Mouse (Mus musculus) liver, embryonic 13.5 days (tissue): ENCODE measurements around the gene Mapk8. TPM values are rescaled to one million over a fixed set of nuclear protein-coding genes. Genes with fewer than 3 reads are reported as not detected.

Experiments
- ATAC-seq: fragments of 200-750 bp; cut with Nextera tagmentation; 2 replicates; pipeline ENCODE4 v1.8.0; 2017; ENCODE audit warnings: low read depth, mild to moderate bottlenecking, moderate number of reproducible peaks, moderate library complexity
- DNase-seq: peaks from one replicate; pipeline ENCODE4 v3.0.0; 2022
- H3K27ac ChIP-seq: fragments of 300-500 bp; sonication (generic); 2 replicates; pipeline ENCODE4 v1.5.1; 2015; ENCODE audit warnings: moderate library complexity, mild to moderate bottlenecking, inconsistent platforms
- H3K27me3 ChIP-seq: fragments of 300-500 bp; sonication (generic); 2 replicates; pipeline ENCODE4 v1.6.1; 2015; ENCODE audit warnings: mild to moderate bottlenecking, inconsistent platforms
- H3K36me3 ChIP-seq: fragments of 300-500 bp; sonication (generic); 2 replicates; pipeline ENCODE4 v1.6.1; 2015; ENCODE audit warnings: mild to moderate bottlenecking, inconsistent platforms
- H3K4me1 ChIP-seq: fragments of 300-500 bp; sonication (generic); replicated peaks from 2 replicates; pipeline ENCODE4 v1.6.1; 2015; ENCODE audit warnings: inconsistent platforms
- H3K4me2 ChIP-seq: fragments of 300-500 bp; sonication (generic); 2 replicates; pipeline ENCODE4 v1.6.1; 2015; ENCODE audit warnings: inconsistent platforms, mild to moderate bottlenecking, moderate library complexity
- H3K4me3 ChIP-seq: fragments of 300-500 bp; sonication (generic); replicated peaks from 2 replicates; pipeline ENCODE4 v1.5.1; 2015; ENCODE audit warnings: mild to moderate bottlenecking, inconsistent platforms
- H3K9ac ChIP-seq: fragments of 300-500 bp; sonication (generic); 2 replicates; pipeline ENCODE4 v1.6.1; 2015; ENCODE audit warnings: mild to moderate bottlenecking, inconsistent platforms
- H3K9me3 ChIP-seq: fragments of 300-500 bp; sonication (generic); replicated peaks from 2 replicates; pipeline ENCODE4 v1.6.1; 2016; ENCODE audit warnings: inconsistent platforms
- whole genome bisulfite sequencing: fragments of 180-500 bp; shearing (Covaris S2); methylation state at CpG from one replicate; pipeline ENCODE4 v1.1.7; 2015; ENCODE audit not compliant: insufficient replicate concordance; 5-methylcytosine and 5-hydroxymethylcytosine counted together
- polyA plus RNA-seq: library from polyadenylated mRNA; unstranded; fragments of >200 nt; fragmentation: Nextera tagmentation; extraction: Ambion mirVana; gene quantifications from 2 replicates; pipeline ENCODE4 v1.2.1, GENCODE M21; 2015

Mapk8 gene
- polyA plus RNA-seq, 1 experiment from 2014 or later, result 4.4 TPM

- Histone ChIP-seq H3K9ac (no peak overlapping the region), H3K36me3 (no peaks in the 10 kb centered on the region; the same call in 1 of the 2 replicates), H3K9me3 (no peaks in the 10 kb centered on the region), H3K4me3 (peak overlapping the region; percentile 25; the same call in 1 of the 2 replicates), H3K27me3 (no peaks in the 10 kb centered on the region; the same call in 1 of the 2 replicates), H3K4me2 (peak overlapping the region; percentile 45), H3K27ac (no peak overlapping the region), H3K4me1 (peaks cover 16% of the 10 kb centered on the region)
- ATAC-seq (no peak), DNase-seq (no peak)
- WGBS, result 64% methylated on average over 5 of the region's 5 CpGs
Observed at GRCm38 (mm10) chr14:33363611-33364010, 83.3 kb downstream of the Mapk8 start.

GRCm38 (mm10) chr14:33362807-33363206 is 84.2 kb downstream of the Mapk8 start:
- DNase-seq (no peak), ATAC-seq (peak; percentile 21)
- H3K9ac ChIP-seq, result no peak overlapping the region
- H3K36me3 ChIP-seq, result no peaks in the 10 kb centered on the region; the same call in 1 of the 2 replicates
- peak overlapping the region; percentile 25 for H3K4me3 ChIP-seq
- peak overlapping the region; percentile 45 for H3K4me2 ChIP-seq
- peaks cover 16% of the 10 kb centered on the region for H3K4me1 ChIP-seq
- H3K27me3 ChIP-seq, result no peaks in the 10 kb centered on the region; the same call in 1 of the 2 replicates
- 17% methylated on average over 10 of the region's 10 CpGs for whole genome bisulfite sequencing
- H3K27ac ChIP-seq, result no peak overlapping the region
- H3K9me3 ChIP-seq, result no peaks in the 10 kb centered on the region

- Histone ChIP-seq H3K36me3 (no peaks in the 10 kb centered on the region; the same call in 1 of the 2 replicates), H3K27me3 (no peaks in the 10 kb centered on the region; the same call in 1 of the 2 replicates), H3K4me1 (peaks cover 16% of the 10 kb centered on the region), H3K9ac (no peak overlapping the region), H3K27ac (peak overlapping the region; percentile 15; the same call in 1 of the 2 replicates), H3K4me2 (peak overlapping the region; percentile 45), H3K9me3 (no peaks in the 10 kb centered on the region), H3K4me3 (peak overlapping the region; percentile 25)
- no peak for DNase-seq
- peak; percentile 43; the same call in 1 of the 2 replicates for ATAC-seq
- 51% methylated on average over 14 of the region's 14 CpGs for WGBS
Observed at GRCm38 (mm10) chr14:33362122-33362521, 84.8 kb downstream of the Mapk8 start.

- ATAC-seq (peak; percentile 29; the same call in 1 of the 2 replicates), DNase-seq (no peak)
- Histone ChIP-seq H3K9me3 (no peaks in the 10 kb centered on the region), H3K4me1 (peaks cover 16% of the 10 kb centered on the region), H3K4me3 (no peak overlapping the region), H3K27me3 (no peaks in the 10 kb centered on the region; the same call in 1 of the 2 replicates), H3K27ac (no peak overlapping the region), H3K36me3 (no peaks in the 10 kb centered on the region; the same call in 1 of the 2 replicates), H3K4me2 (no peak overlapping the region; the same call in 1 of the 2 replicates), H3K9ac (no peak overlapping the region)
- WGBS, result 36% methylated on average over 4 of the region's 4 CpGs
Observed at GRCm38 (mm10) chr14:33361546-33361945, 85.4 kb downstream of the Mapk8 start.

- no peak overlapping the region for H3K27ac ChIP-seq
- no peaks in the 10 kb centered on the region for H3K36me3 ChIP-seq
- no peak overlapping the region for H3K4me3 ChIP-seq
- H3K9ac ChIP-seq, result no peak overlapping the region
- DNase-seq (no peak), ATAC-seq (no peak)
- peaks cover 20% of the 10 kb centered on the region for H3K4me1 ChIP-seq
- H3K4me2 ChIP-seq, result no peak overlapping the region
- 71% methylated on average over 8 of the region's 8 CpGs for WGBS
- H3K9me3 ChIP-seq, result no peaks in the 10 kb centered on the region
- no peaks in the 10 kb centered on the region; the same call in 1 of the 2 replicates for H3K27me3 ChIP-seq
Observed at GRCm38 (mm10) chr14:33358891-33359290, 88.1 kb downstream of the Mapk8 start.

- Histone ChIP-seq H3K4me2 (no peak overlapping the region), H3K9ac (no peak overlapping the region), H3K4me1 (peaks cover 12% of the 10 kb centered on the region), H3K9me3 (no peaks in the 10 kb centered on the region), H3K27ac (no peak overlapping the region), H3K27me3 (peaks cover 4% of the 10 kb centered on the region; the same call in 1 of the 2 replicates), H3K36me3 (no peaks in the 10 kb centered on the region), H3K4me3 (no peak overlapping the region)
- ATAC-seq (no peak), DNase-seq (no peak)
- WGBS, result 53% methylated on average over 12 of the region's 12 CpGs
Observed at GRCm38 (mm10) chr14:33357600-33358368, 89.2 kb downstream of the Mapk8 start.

- Histone ChIP-seq H3K27me3 (peaks cover 29% of the 10 kb centered on the region), H3K9me3 (no peaks in the 10 kb centered on the region), H3K9ac (no peak overlapping the region), H3K36me3 (no peaks in the 10 kb centered on the region), H3K4me1 (peaks cover 5% of the 10 kb centered on the region; the same call in 1 of the 2 replicates), H3K4me3 (no peak overlapping the region), H3K27ac (no peak overlapping the region), H3K4me2 (no peak overlapping the region)
- 67% methylated on average over 5 of the region's 5 CpGs for WGBS
- ATAC-seq, result no peak
- DNase-seq, result no peak
Observed at GRCm38 (mm10) chr14:33355276-33355675, 91.7 kb downstream of the Mapk8 start.

- Histone ChIP-seq H3K27me3 (peaks cover 47% of the 10 kb centered on the region), H3K4me2 (no peak overlapping the region), H3K9me3 (no peaks in the 10 kb centered on the region), H3K4me1 (peaks cover 5% of the 10 kb centered on the region; the same call in 1 of the 2 replicates), H3K27ac (no peak overlapping the region), H3K36me3 (no peaks in the 10 kb centered on the region), H3K9ac (no peak overlapping the region), H3K4me3 (no peak overlapping the region)
- ATAC-seq (no peak), DNase-seq (no peak)
- 50% methylated on average over 6 of the region's 6 CpGs for WGBS
Observed at GRCm38 (mm10) chr14:33352890-33353289, 94.1 kb downstream of the Mapk8 start.

GRCm38 (mm10) chr14:33351984-33352722 is 94.8 kb downstream of the Mapk8 start:
- Histone ChIP-seq H3K9ac (no peak overlapping the region), H3K27me3 (peaks cover 47% of the 10 kb centered on the region), H3K4me3 (no peak overlapping the region), H3K36me3 (no peaks in the 10 kb centered on the region), H3K9me3 (no peaks in the 10 kb centered on the region), H3K27ac (no peak overlapping the region), H3K4me2 (no peak overlapping the region), H3K4me1 (peaks cover 5% of the 10 kb centered on the region; the same call in 1 of the 2 replicates)
- ATAC-seq, result no peak
- no peak for DNase-seq
- WGBS, result 51% methylated on average over 6 of the region's 6 CpGs

- WGBS, result under 1% methylated on average over 42 of the region's 42 CpGs
- ATAC-seq (no peak), DNase-seq (no peak)
- Histone ChIP-seq H3K27ac (no peak overlapping the region), H3K27me3 (peaks cover 47% of the 10 kb centered on the region), H3K9me3 (no peaks in the 10 kb centered on the region), H3K4me1 (peaks cover 6% of the 10 kb centered on the region; the same call in 1 of the 2 replicates), H3K4me3 (peak overlapping the region; percentile 43), H3K4me2 (peak overlapping the region; percentile 61), H3K9ac (no peak overlapping the region; the same call in 1 of the 2 replicates), H3K36me3 (no peaks in the 10 kb centered on the region)
Observed at GRCm38 (mm10) chr14:33351019-33351418, 95.9 kb downstream of the Mapk8 start.

- H3K9me3 ChIP-seq, result no peaks in the 10 kb centered on the region
- peaks cover 2% of the 10 kb centered on the region; the same call in 1 of the 2 replicates for H3K4me1 ChIP-seq
- H3K27me3 ChIP-seq, result peaks cover 47% of the 10 kb centered on the region
- WGBS, result 36% methylated on average over 1 of the region's 1 CpGs
- no peak overlapping the region for H3K4me3 ChIP-seq
- H3K9ac ChIP-seq, result no peak overlapping the region
- no peak overlapping the region for H3K27ac ChIP-seq
- H3K4me2 ChIP-seq, result no peak overlapping the region
- ATAC-seq (no peak), DNase-seq (no peak)
- no peaks in the 10 kb centered on the region for H3K36me3 ChIP-seq
Observed at GRCm38 (mm10) chr14:33348146-33348545, 98.8 kb downstream of the Mapk8 start.
